Mouse (Mus musculus): Measurements from ENCODE around the gene Ces1b.

The Ces1b gene

GRCm38 (mm10) chr8:93079887-93080286 is at the start of gene Ces1b:
Gene Ces1b (minus strand): TSS chr8:93080017.
- DNase-seq = no peak

- DNase-seq = peak; percentile 10
Observed at GRCm38 (mm10) chr8:93126476-93126875, 46.7 kb upstream of the Ces1b start.

GRCm38 (mm10) chr8:93122005-93122404 is 42.2 kb upstream of the Ces1b start:
- DNase-seq = no peak

DNA sequence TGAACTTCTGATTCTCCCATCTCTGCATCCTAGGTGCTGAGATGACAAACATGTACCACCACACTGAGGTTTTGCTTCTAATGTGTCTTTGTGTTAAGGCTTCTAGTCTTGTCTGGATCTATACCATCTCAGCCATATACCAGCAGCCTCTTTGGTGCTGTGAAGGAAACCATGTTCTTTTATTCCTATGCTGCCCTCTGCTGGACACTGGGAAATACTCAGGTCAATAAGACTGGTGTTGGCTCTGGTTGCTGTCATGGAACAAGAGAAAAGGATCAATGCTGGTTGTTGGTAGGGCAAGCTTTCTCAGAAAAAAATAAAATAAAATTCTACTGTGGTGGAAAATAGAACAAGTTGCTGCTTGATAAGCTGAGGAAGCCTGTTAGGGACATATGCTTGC is 15.6 kb upstream of the Ces1b start:
- peak; percentile 33 for DNase-seq

GRCm38 (mm10) chr8:93091324-93091723 is 11.5 kb upstream of the Ces1b start:
- DNase-seq = no peak

DNA sequence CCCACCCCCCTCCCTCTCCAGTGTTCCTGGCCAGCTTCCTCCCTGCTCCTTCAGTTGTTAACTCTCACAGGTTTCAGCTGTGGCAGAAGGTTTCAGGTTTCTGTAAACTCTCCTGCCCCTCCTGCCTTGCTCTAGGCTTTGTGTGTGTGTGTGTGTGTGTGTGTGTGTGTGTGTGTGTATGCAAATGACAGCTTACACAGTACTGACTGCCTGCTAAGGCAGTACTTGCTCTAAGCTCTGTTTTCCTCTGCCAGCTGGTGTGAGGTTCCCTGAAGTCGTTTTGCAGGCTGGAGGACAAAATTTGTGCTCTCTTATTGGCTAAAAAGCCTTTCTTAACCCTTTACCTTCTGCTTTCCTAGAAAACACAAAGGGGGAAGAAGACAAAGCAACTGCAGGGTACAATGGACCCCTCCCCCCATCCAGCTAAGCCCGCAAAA is 8.9 kb upstream of the Ces1b start:
- no peak for DNase-seq

GRCm38 (mm10) chr8:93088193-93088592 is 8.4 kb upstream of the Ces1b start:
- no peak for DNase-seq

DNA sequence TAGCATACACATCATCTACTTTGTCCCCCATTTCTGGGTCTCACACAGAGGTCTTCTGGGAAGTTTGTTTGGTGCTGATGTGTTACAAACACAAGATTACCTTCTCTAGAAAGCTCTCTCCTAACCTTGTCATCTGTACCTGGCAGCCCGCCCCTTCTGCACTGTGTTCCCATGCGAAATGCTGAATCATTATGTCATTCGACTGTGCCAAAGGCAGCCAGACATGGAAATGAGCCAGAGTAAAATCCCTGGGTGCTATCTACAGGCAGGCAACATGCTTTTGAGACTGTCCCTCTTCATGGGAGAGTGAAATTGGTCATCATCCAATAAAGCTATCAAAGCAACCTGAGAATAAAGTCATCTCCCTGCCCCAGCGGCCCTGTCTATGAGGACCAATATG is 4.6 kb downstream of the Ces1b start:
- no peak for DNase-seq

- no peak for DNase-seq
Observed at GRCm38 (mm10) chr8:93063416-93064117, 16.2 kb downstream of the Ces1b start.

GRCm38 (mm10) chr8:93059185-93059584 is 20.6 kb downstream of the Ces1b start:
- peak; percentile 9 for DNase-seq

DNA sequence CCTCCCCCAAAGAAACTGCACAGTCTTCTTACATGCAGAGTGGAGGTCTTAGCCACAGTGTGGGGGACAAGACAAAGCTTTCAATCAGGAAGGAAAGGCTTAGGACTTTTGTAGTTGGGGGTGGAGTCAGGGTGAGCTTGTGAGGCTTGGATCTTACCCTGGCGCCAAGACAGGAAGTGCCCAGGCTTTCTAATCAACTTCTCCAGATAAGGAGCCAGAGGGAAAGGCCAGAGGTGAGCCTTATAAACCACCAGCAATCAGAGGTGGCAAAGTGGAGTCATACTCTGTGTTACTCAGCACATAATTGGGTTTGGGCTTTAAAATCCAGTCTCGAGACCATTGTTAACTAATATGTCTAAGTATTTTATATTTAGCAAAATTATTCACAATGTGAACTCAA is 24.6 kb downstream of the Ces1b start:
- DNase-seq = no peak

DNA sequence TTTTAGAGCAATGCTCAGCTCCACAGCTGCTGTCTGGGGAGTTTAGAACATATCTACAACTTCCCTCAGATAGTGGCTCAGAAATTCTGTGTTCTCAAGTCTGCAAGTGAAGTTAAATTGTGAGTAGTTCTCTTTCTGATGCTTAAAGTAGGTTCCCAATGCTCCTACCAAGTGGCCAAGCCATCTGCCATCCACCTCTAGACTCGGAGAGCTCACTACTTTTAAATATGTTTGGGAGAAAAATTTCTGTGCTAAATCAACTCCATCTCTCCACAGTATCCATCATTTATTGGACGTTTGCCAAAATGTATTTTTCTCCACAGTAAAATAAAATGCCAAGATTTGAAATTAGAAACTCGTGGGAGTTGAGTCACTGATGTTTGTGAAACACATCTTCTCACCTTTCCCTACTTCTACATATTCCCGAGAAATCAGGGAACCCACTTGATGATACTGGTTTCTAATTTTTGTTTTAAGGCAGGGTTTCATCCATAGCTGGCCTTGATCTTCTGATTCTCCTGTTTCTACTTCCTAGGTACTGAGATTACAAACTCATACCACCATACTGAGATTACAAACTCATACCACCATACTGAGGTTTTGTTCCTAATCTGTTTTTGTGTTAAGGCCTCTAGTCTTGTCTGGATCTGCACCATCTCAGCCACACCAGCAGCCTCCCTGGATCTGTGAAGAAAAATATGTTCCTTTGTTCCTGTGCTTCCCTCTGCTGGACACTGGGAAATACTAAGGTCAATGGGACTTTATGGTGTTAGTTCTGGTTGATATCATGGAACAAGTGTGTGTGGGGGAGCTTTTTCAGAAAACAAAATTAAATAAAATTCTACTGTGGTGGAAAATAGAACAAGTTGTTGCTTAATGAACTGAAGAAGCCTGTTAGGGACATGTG is 31.1 kb downstream of the Ces1b start:
- DNase-seq = peak; percentile 14

DNA sequence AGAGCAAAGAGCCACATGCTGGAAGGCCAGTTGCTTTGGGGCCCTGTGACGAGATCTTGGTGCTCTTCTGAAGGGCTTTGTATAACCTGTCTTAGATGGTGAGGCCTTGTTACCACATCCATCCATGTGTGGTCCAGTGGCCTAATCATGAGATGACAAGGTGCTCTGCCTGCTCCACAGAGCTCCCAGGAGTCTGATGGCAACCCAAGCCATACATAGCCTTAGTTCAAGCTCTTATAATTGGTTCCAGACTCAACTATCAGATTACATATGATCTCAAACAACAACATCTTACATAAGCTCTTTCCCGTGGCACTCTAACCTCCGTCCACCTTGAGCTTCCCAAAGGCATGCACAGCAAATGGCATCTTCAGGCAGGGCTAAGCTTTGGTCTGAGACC is 31.7 kb downstream of the Ces1b start, which contains the start of gene Ces1a:
Ces1a (minus strand) TSS at position 101 of the 400 bp plus-strand sequence.
- DNase-seq = no peak

- no peak for DNase-seq
Observed at GRCm38 (mm10) chr8:93043083-93043482, 36.7 kb downstream of the Ces1b start.

DNA sequence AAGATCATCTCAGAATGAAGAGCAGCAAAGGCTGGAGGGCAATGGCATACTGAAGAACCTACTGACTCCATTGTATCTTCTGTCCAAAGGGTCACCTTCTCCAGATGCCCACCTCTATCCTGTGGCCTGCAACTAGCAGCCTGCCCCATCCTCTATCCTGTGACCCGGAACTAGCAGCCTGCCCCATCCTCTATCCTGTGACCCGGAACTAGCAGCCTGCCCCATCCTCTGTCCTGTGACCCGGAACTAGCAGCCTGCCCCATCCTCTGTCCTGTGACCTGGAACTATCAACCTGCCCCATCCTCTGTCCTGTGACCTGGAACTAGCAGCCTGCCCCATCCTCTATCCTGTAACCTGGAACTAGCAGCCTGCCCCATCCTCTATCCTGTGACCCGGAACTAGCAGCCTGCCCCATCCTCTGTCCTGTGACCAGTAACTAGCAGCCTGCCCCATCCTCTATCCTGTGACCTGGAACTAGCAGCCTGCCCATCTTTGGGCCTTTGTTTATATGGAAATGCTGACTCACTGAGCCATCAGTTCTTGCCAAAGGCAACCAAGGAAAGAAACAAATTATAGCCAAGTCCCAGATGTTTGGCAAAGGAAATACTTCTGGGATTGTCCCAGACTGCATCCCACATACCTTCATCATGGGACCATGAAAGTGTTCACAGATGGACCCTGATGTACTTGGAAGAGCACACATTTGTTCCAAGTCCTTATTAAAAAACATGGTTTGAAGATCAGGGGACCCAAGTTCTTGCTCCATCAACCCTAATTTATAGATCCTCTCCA is 38.8 kb downstream of the Ces1b start:
- no peak for DNase-seq

DNA sequence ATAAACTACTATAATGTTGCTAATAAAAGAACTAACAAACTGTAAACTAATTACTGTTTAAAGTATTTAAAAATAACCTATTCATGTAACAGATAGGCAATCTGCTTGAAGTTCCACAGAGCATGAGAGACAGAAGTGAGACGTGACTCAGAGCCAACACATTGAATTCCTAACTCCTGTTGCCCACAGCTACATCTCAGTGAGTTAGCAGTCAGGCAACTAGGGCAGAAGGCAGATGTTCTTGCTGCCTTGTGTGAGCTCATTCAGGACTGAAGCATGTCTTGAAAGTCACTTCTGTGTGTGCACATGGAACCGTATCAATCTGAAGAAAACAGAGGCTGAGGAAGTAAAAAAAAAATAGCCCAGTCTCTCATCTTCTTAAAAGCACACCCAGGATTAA is 39.6 kb downstream of the Ces1b start:
- DNase-seq = peak; percentile 27

- no peak for DNase-seq
Observed at GRCm38 (mm10) chr8:93038831-93039230, 41.0 kb downstream of the Ces1b start.

DNA sequence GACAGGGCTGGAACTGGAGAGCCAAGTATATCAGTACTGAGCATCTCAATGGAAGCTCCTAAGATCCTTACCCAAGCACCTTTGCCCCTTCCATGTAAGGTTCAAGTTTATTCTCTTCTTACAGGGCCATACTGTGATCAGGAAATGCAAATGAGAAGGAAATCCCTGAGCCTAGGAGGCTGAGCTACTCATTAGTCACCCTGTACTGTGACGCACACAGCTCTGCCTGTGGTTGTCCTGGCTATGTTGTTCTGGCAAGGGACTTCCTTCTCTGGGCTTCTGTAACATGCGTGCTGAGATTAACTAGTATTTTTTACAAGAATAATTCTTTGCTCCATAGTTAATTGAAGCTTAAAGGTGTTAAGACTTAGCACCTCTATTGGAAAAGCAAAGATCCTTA is 49.2 kb downstream of the Ces1b start:
- no peak for DNase-seq

GRCm38 (mm10) chr8:93021738-93022137 is 58.1 kb downstream of the Ces1b start:
- no peak for DNase-seq

GRCm38 (mm10) chr8:93014300-93014699 is 65.5 kb downstream of the Ces1b start:
- DNase-seq = no peak

DNA sequence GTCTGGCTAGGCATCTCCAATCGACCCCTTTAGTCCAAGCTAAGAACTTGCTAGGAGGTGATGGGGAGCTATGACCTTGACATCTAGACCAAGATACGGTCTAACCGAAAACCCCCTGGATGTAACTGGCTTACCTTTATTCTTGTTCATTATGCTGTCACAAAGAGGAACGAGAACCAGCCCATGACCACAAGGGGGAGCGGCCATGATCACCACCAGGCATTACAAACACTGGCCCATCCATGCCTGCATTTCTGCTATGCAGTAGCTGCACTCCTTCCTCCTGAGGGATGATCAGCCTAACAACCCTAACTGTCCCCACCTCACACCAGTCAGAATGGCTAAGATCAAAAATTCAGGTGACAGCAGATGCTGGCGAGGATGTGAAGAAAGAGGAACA is 67.6 kb downstream of the Ces1b start:
- no peak for DNase-seq

DNA sequence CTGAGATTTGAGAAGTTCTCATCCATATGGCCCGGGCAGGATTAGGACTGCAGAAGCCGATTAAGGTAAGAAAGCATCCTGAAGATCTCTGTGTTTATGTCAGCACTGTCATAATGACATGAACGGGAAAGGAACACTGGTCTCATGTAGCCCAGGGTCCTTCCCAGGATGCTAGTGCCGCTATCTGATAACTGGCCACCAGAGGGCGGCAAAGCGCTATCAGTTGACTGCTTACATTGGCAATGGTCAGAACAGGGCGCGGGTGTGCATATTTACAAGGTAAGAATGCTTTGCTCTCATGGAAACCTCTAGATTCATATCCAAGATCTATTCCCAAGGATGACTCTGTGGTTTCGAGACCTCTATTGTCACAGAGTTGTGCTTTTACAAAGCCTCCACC is 68.4 kb downstream of the Ces1b start:
- peak; percentile 66 for DNase-seq

DNA sequence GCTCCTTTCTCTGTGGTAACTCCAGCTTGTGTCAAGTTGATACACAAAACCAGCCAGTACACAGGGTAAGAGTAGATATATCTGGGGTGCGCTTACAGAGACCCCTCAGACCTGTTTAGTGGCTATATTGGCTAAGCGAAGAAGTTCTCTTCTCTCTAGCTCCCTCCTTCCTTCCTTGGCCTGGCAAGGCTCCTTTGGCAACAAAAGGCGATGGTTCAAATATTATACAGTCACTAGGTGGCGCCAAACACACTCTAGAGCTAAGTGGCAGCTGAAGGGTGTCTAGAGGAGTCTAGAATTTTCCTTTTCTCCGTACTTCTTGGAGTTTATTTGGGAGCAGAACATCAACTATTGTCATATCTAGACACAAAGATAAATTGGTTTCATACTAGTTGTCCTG is 69.5 kb downstream of the Ces1b start:
- DNase-seq = peak; percentile 25
